Mouse (Mus musculus) heart, adult 2 months (tissue): ENCODE data around the gene Parn.

ENCODE experiments used
- CTCF ChIP-seq: fragments of 200-600 bp; IDR thresholded peaks from 2 replicates; pipeline ENCODE4 v1.8.1; 2022; ENCODE audit warnings: antibody characterized with exemption, mild to moderate bottlenecking, moderate library complexity
- EP300 ChIP-seq: fragments of 200-500 bp; IDR thresholded peaks from 2 replicates; pipeline ENCODE4 v1.6.1; 2011; ENCODE audit warnings: low read depth, low read length, control low read depth; ENCODE audit not compliant: insufficient read depth
- POLR2A ChIP-seq: fragments of 200-500 bp; IDR thresholded peaks from 2 replicates; pipeline ENCODE4 v1.6.1; 2011; ENCODE audit warnings: mild to moderate bottlenecking, low read depth, low read length, control low read depth; ENCODE audit not compliant: insufficient read depth

DNA sequence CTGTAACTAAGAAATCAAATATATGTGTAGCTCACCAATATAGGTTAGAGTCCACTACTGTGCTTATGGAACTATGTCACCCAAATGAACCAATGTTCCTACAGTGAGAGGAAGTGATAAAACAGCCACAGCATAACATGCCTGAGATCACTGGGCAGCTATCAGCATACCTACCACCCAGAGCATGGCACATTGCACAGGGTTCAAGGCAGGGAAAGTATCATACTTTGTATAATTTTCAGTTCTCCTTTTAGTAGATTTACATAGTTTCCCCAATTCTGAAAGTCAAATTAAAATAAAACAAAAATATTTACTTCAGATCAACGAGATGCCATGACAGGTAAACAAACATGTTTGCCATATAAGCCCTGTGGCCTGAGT lies 59.3 kb downstream of the Parn start:
- no peak for TF ChIP-seq POLR2A
- TF ChIP-seq CTCF = no peak
- TF ChIP-seq EP300 = no peak
